Mouse (Mus musculus) hindbrain, postnatal 0 days (tissue): ENCODE measurements around the gene Ascl3. TPM values are rescaled to one million over a fixed set of nuclear protein-coding genes. Genes with fewer than 3 reads are reported as not detected.

ENCODE experiments used
- ATAC-seq: fragments of 200-750 bp; cut with Nextera tagmentation; 2 replicates; pipeline ENCODE4 v1.8.0; 2017; ENCODE audit warnings: mild to moderate bottlenecking, moderate TSS enrichment, moderate library complexity
- DNase-seq: peaks from one replicate; pipeline ENCODE4 v3.0.0-alpha.2; 2015; ENCODE audit warnings: low spot score
- H3K27ac ChIP-seq: fragments of 300-500 bp; sonication (generic); 2 replicates; pipeline ENCODE4 v1.5.1; 2014; ENCODE audit warnings: mild to moderate bottlenecking
- H3K27me3 ChIP-seq: fragments of 300-500 bp; sonication (generic); 2 replicates; pipeline ENCODE4 v1.6.1; 2014; ENCODE audit warnings: low read length, mixed read lengths; ENCODE audit not compliant: insufficient read depth
- H3K36me3 ChIP-seq: fragments of 300-500 bp; sonication (generic); 2 replicates; pipeline ENCODE4 v1.6.1; 2014; ENCODE audit warnings: low read length, mixed read lengths; ENCODE audit not compliant: insufficient read depth
- H3K4me1 ChIP-seq: fragments of 300-500 bp; sonication (generic); 2 replicates; pipeline ENCODE4 v1.6.1; 2014; ENCODE audit warnings: antibody characterized with exemption, low read length, mixed read lengths; ENCODE audit not compliant: insufficient read depth
- H3K4me2 ChIP-seq: fragments of 300-500 bp; sonication (generic); 2 replicates; pipeline ENCODE4 v1.6.1; 2014; ENCODE audit warnings: low read depth, mild to moderate bottlenecking, low read length, moderate library complexity, mixed read lengths
- H3K4me3 ChIP-seq: fragments of 300-500 bp; sonication (generic); 2 replicates; pipeline ENCODE4 v1.5.1; 2014; ENCODE audit warnings: low read length
- H3K9ac ChIP-seq: fragments of 300-500 bp; sonication (generic); replicated peaks from 2 replicates; pipeline ENCODE4 v1.6.1; 2014; ENCODE audit warnings: mild to moderate bottlenecking, low read length, moderate library complexity, mixed read lengths
- H3K9me3 ChIP-seq: fragments of 300-500 bp; sonication (generic); 2 replicates; pipeline ENCODE4 v1.6.1; 2016; ENCODE audit warnings: low read length, mixed read lengths
- CTCF ChIP-seq: IDR thresholded peaks from 2 replicates; pipeline ENCODE4 v1.5.1; 2016; ENCODE audit warnings: antibody characterized with exemption, control low read depth, low read depth
- WGBS: fragments of 180-500 bp; shearing (Covaris S2); extraction: QIAGEN DNeasy Blood & Tissue Kit; methylation state at CpG from one replicate; pipeline ENCODE4 v1.1.7; 2014; 5-methylcytosine and 5-hydroxymethylcytosine counted together
- polyA plus RNA-seq: library from polyadenylated mRNA; unstranded; fragments of >200 nt; fragmentation: Nextera tagmentation; extraction: Ambion mirVana; gene quantifications from 2 replicates; pipeline ENCODE4 v1.2.1, GENCODE M21; 2015
- total RNA-seq: library from RNA; depleted of rRNA; stranded (reverse); fragments of >200 nt; gene quantifications from 2 replicates; pipeline ENCODE4 v1.2.3, GENCODE M21; 2014

Gene Ascl3
- total and polyA plus RNA-seq, 2 experiments from 2014 or later: 0.44 TPM; not detected in 1

GRCm38 (mm10) chr7:109712198-109712597 is 19.3 kb downstream of the Ascl3 start:
- WGBS: 95% methylated on average over 7 of the region's 7 CpGs
- H3K4me3 ChIP-seq: no peak overlapping the region
- H3K27ac ChIP-seq: no peak overlapping the region
- no peaks in the 10 kb centered on the region for H3K9me3 ChIP-seq
- ATAC-seq: no peak
- no peak overlapping the region for H3K9ac ChIP-seq
- no peak for TF ChIP-seq CTCF
- no peak for DNase-seq
- H3K4me2 ChIP-seq: no peak overlapping the region
- no peaks in the 10 kb centered on the region for H3K4me1 ChIP-seq
- no peaks in the 10 kb centered on the region for H3K27me3 ChIP-seq
- H3K36me3 ChIP-seq: 0 out of 2 replicates have a peak, but pooled peaks cover 12% of the 10 kb centered on the region

GRCm38 (mm10) chr7:109710069-109710468 is 21.5 kb downstream of the Ascl3 start:
- no peak for TF ChIP-seq CTCF
- 0 out of 2 replicates have a peak, but pooled peaks cover 12% of the 10 kb centered on the region for H3K36me3 ChIP-seq
- no peak overlapping the region for H3K27ac ChIP-seq
- H3K9ac ChIP-seq: no peak overlapping the region
- no peak overlapping the region for H3K4me3 ChIP-seq
- WGBS: 79% methylated on average over 1 of the region's 1 CpGs
- no peaks in the 10 kb centered on the region for H3K9me3 ChIP-seq
- ATAC-seq (no peak), DNase-seq (no peak)
- H3K4me2 ChIP-seq: no peak overlapping the region
- H3K4me1 ChIP-seq: no peaks in the 10 kb centered on the region
- no peaks in the 10 kb centered on the region for H3K27me3 ChIP-seq

- WGBS: 72% methylated on average over 3 of the region's 3 CpGs
- DNase-seq: peak; percentile 7
- TF ChIP-seq CTCF: no peak
- no peak overlapping the region for H3K27ac ChIP-seq
- no peak overlapping the region for H3K4me3 ChIP-seq
- H3K36me3 ChIP-seq: 0 out of 2 replicates have a peak, but pooled peaks cover 12% of the 10 kb centered on the region
- no peaks in the 10 kb centered on the region for H3K9me3 ChIP-seq
- H3K27me3 ChIP-seq: no peaks in the 10 kb centered on the region
- no peak overlapping the region for H3K4me2 ChIP-seq
- no peak overlapping the region for H3K9ac ChIP-seq
- H3K4me1 ChIP-seq: no peaks in the 10 kb centered on the region
- ATAC-seq: no peak
Measured at GRCm38 (mm10) chr7:109708961-109709382, 22.6 kb downstream of the Ascl3 start.

GRCm38 (mm10) chr7:109707023-109707785 is 24.3 kb downstream of the Ascl3 start:
- peak; percentile 82 for TF ChIP-seq CTCF
- no peaks in the 10 kb centered on the region for H3K27me3 ChIP-seq
- no peaks in the 10 kb centered on the region for H3K9me3 ChIP-seq
- no peaks in the 10 kb centered on the region for H3K4me1 ChIP-seq
- H3K9ac ChIP-seq: no peak overlapping the region
- no peak overlapping the region for H3K4me2 ChIP-seq
- peak; percentile 83 for DNase-seq
- 40% methylated on average over 4 of the region's 4 CpGs for WGBS
- ATAC-seq: no peak
- 0 out of 2 replicates have a peak, but pooled peaks cover 6% of the 10 kb centered on the region for H3K36me3 ChIP-seq
- no peak overlapping the region for H3K4me3 ChIP-seq
- no peak overlapping the region for H3K27ac ChIP-seq

- H3K4me2 ChIP-seq: peak overlapping the region; percentile 72
- H3K27me3 ChIP-seq: no peaks in the 10 kb centered on the region
- no peaks in the 10 kb centered on the region for H3K9me3 ChIP-seq
- DNase-seq: no peak
- H3K27ac ChIP-seq: peak overlapping the region; percentile 65; the same call in 1 of the 2 replicates
- H3K4me3 ChIP-seq: peak overlapping the region; percentile 68
- H3K4me1 ChIP-seq: no peaks in the 10 kb centered on the region
- WGBS: 75% methylated on average over 3 of the region's 3 CpGs
- TF ChIP-seq CTCF: no peak
- peak overlapping the region; percentile 51; the same call in 1 of the 2 replicates for H3K9ac ChIP-seq
- ATAC-seq: no peak
- no peaks in the 10 kb centered on the region for H3K36me3 ChIP-seq
Measured at GRCm38 (mm10) chr7:109704461-109704860, 27.1 kb downstream of the Ascl3 start.

GRCm38 (mm10) chr7:109704016-109704377 is 27.5 kb downstream of the Ascl3 start:
- H3K9ac ChIP-seq: peak overlapping the region; percentile 51
- 1% methylated on average over 17 of the region's 17 CpGs for WGBS
- peak; percentile 36 for TF ChIP-seq CTCF
- H3K27me3 ChIP-seq: no peaks in the 10 kb centered on the region
- DNase-seq (no peak), ATAC-seq (no peak)
- peak overlapping the region; percentile 72 for H3K4me2 ChIP-seq
- H3K27ac ChIP-seq: peak overlapping the region; percentile 65
- peak overlapping the region; percentile 68 for H3K4me3 ChIP-seq
- H3K4me1 ChIP-seq: no peaks in the 10 kb centered on the region
- H3K36me3 ChIP-seq: no peaks in the 10 kb centered on the region
- H3K9me3 ChIP-seq: no peaks in the 10 kb centered on the region
